Mouse (Mus musculus) myocyte (in vitro differentiated cells): ENCODE measurements around the gene Scrg1. TPM values are rescaled to one million over a fixed set of nuclear protein-coding genes. Genes with fewer than 3 reads are reported as not detected.

Source experiments
- H3K27me3 ChIP-seq: one replicate; pipeline ENCODE4 v1.6.1; 2011; ENCODE audit not compliant: control insufficient read depth, insufficient read depth, insufficient read length
- H3K36me3 ChIP-seq: one replicate; pipeline ENCODE4 v1.6.1; 2011; ENCODE audit not compliant: control insufficient read depth, insufficient read depth
- H3K4me2 ChIP-seq: one replicate; pipeline ENCODE4 v1.6.1; 2011; ENCODE audit warnings: low read depth, control low read depth
- H3K4me3 ChIP-seq: one replicate; pipeline ENCODE4 v1.5.1; 2011; ENCODE audit warnings: mild to moderate bottlenecking, control low read depth, moderate library complexity
- H3K79me2 ChIP-seq: one replicate; pipeline ENCODE4 v1.6.1; 2011; ENCODE audit not compliant: control insufficient read depth, insufficient read depth
- H3ac ChIP-seq: one replicate; pipeline ENCODE4 v1.6.1; 2011; ENCODE audit not compliant: control insufficient read depth, insufficient read length
- CEBPB ChIP-seq: IDR thresholded peaks from 2 replicates; pipeline ENCODE4 v1.6.1; 2011; ENCODE audit warnings: mild to moderate bottlenecking, moderate library complexity; ENCODE audit not compliant: poor library complexity, insufficient read depth, severe bottlenecking
- E2F4 ChIP-seq: IDR thresholded peaks from one replicate; pipeline ENCODE4 v1.6.1; 2011; ENCODE audit warnings: mild to moderate bottlenecking, control low read depth, moderate library complexity; ENCODE audit not compliant: insufficient read depth
- MAX ChIP-seq: IDR thresholded peaks from one replicate; pipeline ENCODE4 v1.6.1; 2011; ENCODE audit warnings: low read depth, mild to moderate bottlenecking, control low read depth
- MYOD1 ChIP-seq, 3 experiments: IDR thresholded peaks; one replicate each; pipeline ENCODE4 v1.6.1; 2011; ENCODE audit warnings: control low read depth in 2 of 3, low read depth in 2 of 3, mild to moderate bottlenecking in 2 of 3, moderate library complexity in 1 of 3; ENCODE audit not compliant: insufficient read length in 2 of 3, control insufficient read depth in 1 of 3
- MYOG ChIP-seq, 3 experiments: IDR thresholded peaks; one replicate each; pipeline ENCODE4 v1.6.1; 2011; ENCODE audit warnings: control low read depth in 2 of 3, low read depth in 2 of 3, mild to moderate bottlenecking in 2 of 3; ENCODE audit not compliant: insufficient read length in 2 of 3, control insufficient read depth in 1 of 3, insufficient read depth in 1 of 3
- POLR2A ChIP-seq: IDR thresholded peaks from one replicate; pipeline ENCODE4 v1.6.1; 2011; ENCODE audit warnings: low read depth, mild to moderate bottlenecking, control low read depth, moderate library complexity; ENCODE audit not compliant: insufficient read length
- POLR2AphosphoS2 ChIP-seq: IDR thresholded peaks from one replicate; pipeline ENCODE4 v1.6.1; 2011; ENCODE audit warnings: low read depth, control low read depth; ENCODE audit not compliant: insufficient read length
- REST ChIP-seq: IDR thresholded peaks from one replicate; pipeline ENCODE4 v1.6.1; 2011; ENCODE audit warnings: mild to moderate bottlenecking, control low read depth, moderate library complexity; ENCODE audit not compliant: insufficient read depth, insufficient read length
- SRF ChIP-seq: IDR thresholded peaks from one replicate; pipeline ENCODE4 v1.6.1; 2011; ENCODE audit warnings: low read depth; ENCODE audit not compliant: control insufficient read depth, insufficient read length
- TCF12 ChIP-seq: IDR thresholded peaks from one replicate; pipeline ENCODE4 v1.6.1; 2011; ENCODE audit warnings: mild to moderate bottlenecking, control low read depth; ENCODE audit not compliant: poor library complexity, insufficient read depth, severe bottlenecking
- TCF3 ChIP-seq: IDR thresholded peaks from one replicate; pipeline ENCODE4 v1.6.1; 2011; ENCODE audit warnings: low read depth, control low read depth; ENCODE audit not compliant: insufficient read length
- USF1 ChIP-seq: IDR thresholded peaks from one replicate; pipeline ENCODE4 v1.6.1; 2011; ENCODE audit warnings: low read depth, mild to moderate bottlenecking, control low read depth, moderate library complexity
- polyA plus RNA-seq: library from polyadenylated mRNA; unstranded; fragments of >200 nt; fragmentation: generic; extraction: Trizol; gene quantifications from one replicate; pipeline ENCODE4 v1.2.1, GENCODE M21; 2012; ENCODE audit warnings: missing spikeins

Scrg1 gene
- polyA plus RNA-seq, 1 experiment, result not detected

- no peak overlapping the region for H3ac ChIP-seq
- TF ChIP-seq MYOG (IDR thresholded peaks at IDR 0.05; ENCODE audit: control insufficient read depth in 1 of 3, insufficient read depth in 1 of 3, insufficient read length in 2 of 3, low read depth in 2 of 3), result no peak
- no peak for TF ChIP-seq POLR2AphosphoS2
- TF ChIP-seq MYOD1 (IDR thresholded peaks at IDR 0.05; ENCODE audit: control insufficient read depth in 1 of 3, insufficient read length in 2 of 3, low read depth in 2 of 3), result no peak
- TF ChIP-seq E2F4, result no peak
- H3K27me3 ChIP-seq, result peaks cover 30% of the 10 kb centered on the region
- H3K4me3 ChIP-seq, result no peak overlapping the region
- H3K36me3 ChIP-seq, result no peaks in the 10 kb centered on the region
- no peak overlapping the region for H3K4me2 ChIP-seq
- no peaks in the 10 kb centered on the region for H3K79me2 ChIP-seq
These were observed 44.4 kb upstream of the Scrg1 start for GRCm38 (mm10) chr8:57411366-57411765.

GRCm38 (mm10) chr8:57416827-57417226 is 38.9 kb upstream of the Scrg1 start:
- H3K27me3 ChIP-seq, result peaks cover 18% of the 10 kb centered on the region
- H3K4me3 ChIP-seq, result no peak overlapping the region
- H3K36me3 ChIP-seq, result no peaks in the 10 kb centered on the region
- no peaks in the 10 kb centered on the region for H3K79me2 ChIP-seq
- H3ac ChIP-seq, result no peak overlapping the region
- TF ChIP-seq POLR2A (no peak), POLR2AphosphoS2 (no peak), MYOG (IDR thresholded peaks at IDR 0.05; ENCODE audit: control insufficient read depth in 1 of 3, insufficient read depth in 1 of 3, insufficient read length in 2 of 3, low read depth in 2 of 3) (no peak), USF1 (no peak), CEBPB (no peak), TCF12 (no peak), MYOD1 (IDR thresholded peaks at IDR 0.05; ENCODE audit: control insufficient read depth in 1 of 3, insufficient read length in 2 of 3, low read depth in 2 of 3) (no peak), SRF (no peak), REST (no peak), TCF3 (no peak), E2F4 (no peak)
- no peak overlapping the region for H3K4me2 ChIP-seq

GRCm38 (mm10) chr8:57426074-57426473 is 29.6 kb upstream of the Scrg1 start:
- H3K79me2 ChIP-seq, result no peaks in the 10 kb centered on the region
- H3K36me3 ChIP-seq, result no peaks in the 10 kb centered on the region
- no peak overlapping the region for H3K4me2 ChIP-seq
- no peak for TF ChIP-seq SRF
- TF ChIP-seq CEBPB, result no peak
- no peak for TF ChIP-seq MYOD1 (IDR thresholded peaks at IDR 0.05; ENCODE audit: control insufficient read depth in 1 of 3, insufficient read length in 2 of 3, low read depth in 2 of 3)
- TF ChIP-seq E2F4, result no peak
- TF ChIP-seq TCF12, result no peak
- no peak for TF ChIP-seq TCF3
- no peak for TF ChIP-seq USF1
- TF ChIP-seq REST, result no peak
- TF ChIP-seq POLR2A, result no peak
- no peak for TF ChIP-seq POLR2AphosphoS2
- TF ChIP-seq MYOG (IDR thresholded peaks at IDR 0.05; ENCODE audit: control insufficient read depth in 1 of 3, insufficient read depth in 1 of 3, insufficient read length in 2 of 3, low read depth in 2 of 3), result no peak
- no peak for TF ChIP-seq MAX
- H3K27me3 ChIP-seq, result no peaks in the 10 kb centered on the region
- H3K4me3 ChIP-seq, result no peak overlapping the region
- H3ac ChIP-seq, result no peak overlapping the region

GRCm38 (mm10) chr8:57427581-57428366 is 27.9 kb upstream of the Scrg1 start:
- H3K36me3 ChIP-seq, result no peaks in the 10 kb centered on the region
- TF ChIP-seq TCF3, result no peak
- TF ChIP-seq MYOG (IDR thresholded peaks at IDR 0.05; ENCODE audit: control insufficient read depth in 1 of 3, insufficient read depth in 1 of 3, insufficient read length in 2 of 3, low read depth in 2 of 3), result no peak
- no peak for TF ChIP-seq CEBPB
- no peak for TF ChIP-seq TCF12
- no peak for TF ChIP-seq POLR2A
- no peak for TF ChIP-seq POLR2AphosphoS2
- no peak for TF ChIP-seq USF1
- TF ChIP-seq E2F4, result no peak
- H3K79me2 ChIP-seq, result no peaks in the 10 kb centered on the region
- H3ac ChIP-seq, result no peak overlapping the region
- peak overlapping the region; percentile 68 for H3K4me2 ChIP-seq
- no peaks in the 10 kb centered on the region for H3K27me3 ChIP-seq
- H3K4me3 ChIP-seq, result no peak overlapping the region

- Histone ChIP-seq H3K79me2 (no peaks in the 10 kb centered on the region), H3ac (no peak overlapping the region), H3K4me2 (peak overlapping the region; percentile 57), H3K27me3 (no peaks in the 10 kb centered on the region), H3K4me3 (no peak overlapping the region), H3K36me3 (no peaks in the 10 kb centered on the region)
- TF ChIP-seq USF1 (no peak), SRF (no peak), MYOD1 (IDR thresholded peaks at IDR 0.05; ENCODE audit: control insufficient read depth in 1 of 3, insufficient read length in 2 of 3, low read depth in 2 of 3) (no peak), REST (no peak), TCF12 (no peak), CEBPB (no peak), TCF3 (no peak), MAX (no peak), MYOG (IDR thresholded peaks at IDR 0.05; ENCODE audit: control insufficient read depth in 1 of 3, insufficient read depth in 1 of 3, insufficient read length in 2 of 3, low read depth in 2 of 3) (no peak), E2F4 (no peak), POLR2AphosphoS2 (no peak), POLR2A (no peak)
These were observed 27.2 kb upstream of the Scrg1 start for GRCm38 (mm10) chr8:57428566-57428965.
